Mouse (Mus musculus) spleen, adult 2 months (tissue): ENCODE data around the gene Cdk7.

ENCODE experiments used
- CTCF ChIP-seq: fragments of 200-500 bp; IDR thresholded peaks from 2 replicates; pipeline ENCODE4 v1.5.1; 2011; ENCODE audit warnings: mild to moderate bottlenecking, inconsistent platforms; ENCODE audit not compliant: insufficient read depth, insufficient read length, insufficient replicate concordance; ENCODE audit errors: extremely low read depth
- POLR2A ChIP-seq: fragments of 200-500 bp; IDR thresholded peaks from 2 replicates; pipeline ENCODE4 v1.6.1; 2011; ENCODE audit warnings: low read depth, low read length, inconsistent platforms

GRCm38 (mm10) chr13:100742831-100743230, 12.1 kb upstream of the Cdk7 start:
- no peak for TF ChIP-seq POLR2A
- TF ChIP-seq CTCF, result no peak
